Mouse (Mus musculus) monocyte, adult 2 months (primary cell): ENCODE data around the gene Ext2.

Experiments
- DNase-seq, 2 experiments: peaks; one replicate each; pipeline ENCODE4 v3.0.0; 2022; ENCODE audit warnings: low spot score in 2 of 2, low read depth in 1 of 2

The Ext2 gene

DNA sequence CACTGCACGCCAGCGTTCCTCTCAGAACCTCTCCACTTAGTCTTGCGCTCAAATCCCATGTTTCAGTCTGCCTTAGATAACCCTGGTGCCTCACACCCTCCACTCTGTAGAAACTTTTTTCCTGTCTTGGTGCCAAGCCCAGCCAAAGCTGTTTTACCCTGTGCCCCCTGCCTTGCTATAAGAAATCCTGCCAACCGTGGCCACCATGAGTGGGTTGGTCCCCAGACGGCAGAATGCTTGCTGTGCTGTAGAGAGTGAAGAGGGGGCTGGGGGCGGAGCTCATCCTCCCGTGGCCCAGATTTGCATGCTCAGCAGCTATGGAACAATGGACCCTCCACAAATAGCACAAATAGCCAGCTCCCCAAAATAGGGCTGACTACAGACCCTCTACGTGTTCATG, 138.7 kb downstream of the Ext2 start:
- DNase-seq: no peak

DNA sequence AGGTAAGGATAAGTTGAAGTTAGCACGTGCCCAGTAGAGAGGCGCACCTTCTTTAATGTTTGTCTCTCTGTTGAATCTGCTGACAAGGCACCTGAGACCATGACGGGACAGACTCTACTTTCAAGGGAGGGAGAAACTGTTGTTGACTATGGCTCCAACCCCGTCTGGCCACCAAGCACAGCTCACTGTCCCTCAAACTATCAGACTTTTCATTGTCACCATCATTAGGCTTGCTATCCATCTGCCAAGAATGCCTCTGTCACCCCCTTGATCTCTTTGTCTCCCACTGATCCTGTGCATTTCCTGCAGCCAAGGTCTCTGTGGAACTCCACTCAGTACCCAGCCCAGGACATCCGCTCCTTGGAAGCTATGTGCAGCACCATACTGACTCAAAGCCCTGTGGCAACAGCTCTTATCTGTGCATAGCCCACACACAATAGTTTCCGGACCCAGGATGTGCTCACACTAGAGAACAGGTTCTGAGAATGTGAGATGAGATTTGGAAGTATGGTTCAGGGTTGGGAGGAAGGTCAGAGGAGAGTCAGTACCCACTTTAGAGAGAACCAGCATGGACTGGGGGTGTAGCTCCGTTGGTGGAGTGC, 139.7 kb downstream of the Ext2 start:
- no peak for DNase-seq

DNA sequence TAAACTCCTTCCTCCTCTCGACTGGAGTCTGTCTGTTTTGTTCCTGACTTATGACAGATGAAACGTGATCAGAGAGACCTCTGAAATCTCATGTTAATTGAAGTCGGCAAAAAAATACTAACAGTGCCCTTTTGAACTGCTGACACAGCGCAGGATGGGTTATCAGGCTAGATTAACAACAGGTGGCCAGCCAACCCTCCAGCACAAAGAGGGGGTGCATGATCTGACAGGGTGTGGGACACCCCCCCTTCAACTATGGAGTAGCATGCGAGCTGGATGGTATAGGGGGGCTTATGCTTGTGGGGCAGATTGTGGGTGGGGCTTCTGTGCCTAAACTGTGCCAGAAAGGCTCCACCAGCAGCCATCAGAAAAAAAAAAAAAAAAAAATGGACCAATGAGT, 141.0 kb downstream of the Ext2 start:
- no peak for DNase-seq

DNA sequence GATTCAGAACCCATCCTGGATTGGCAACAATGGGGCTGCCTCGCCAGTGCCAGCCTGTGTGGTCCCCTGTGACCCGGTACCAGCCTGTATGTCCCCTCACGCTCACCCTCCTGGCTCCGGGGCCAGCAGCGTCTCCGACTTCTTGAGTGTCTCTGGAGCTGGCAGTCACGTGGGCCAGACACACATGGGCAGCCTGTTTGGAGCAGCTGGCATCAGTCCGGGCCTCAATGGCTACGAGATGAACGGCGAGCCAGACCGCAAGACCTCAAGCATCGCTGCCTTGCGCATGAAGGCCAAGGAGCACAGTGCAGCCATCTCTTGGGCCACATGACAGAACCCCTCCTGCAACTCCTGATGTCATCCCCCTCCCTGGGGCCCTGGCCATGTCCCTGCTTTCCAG, 145.1 kb downstream of the Ext2 start:
- DNase-seq: no peak

DNA sequence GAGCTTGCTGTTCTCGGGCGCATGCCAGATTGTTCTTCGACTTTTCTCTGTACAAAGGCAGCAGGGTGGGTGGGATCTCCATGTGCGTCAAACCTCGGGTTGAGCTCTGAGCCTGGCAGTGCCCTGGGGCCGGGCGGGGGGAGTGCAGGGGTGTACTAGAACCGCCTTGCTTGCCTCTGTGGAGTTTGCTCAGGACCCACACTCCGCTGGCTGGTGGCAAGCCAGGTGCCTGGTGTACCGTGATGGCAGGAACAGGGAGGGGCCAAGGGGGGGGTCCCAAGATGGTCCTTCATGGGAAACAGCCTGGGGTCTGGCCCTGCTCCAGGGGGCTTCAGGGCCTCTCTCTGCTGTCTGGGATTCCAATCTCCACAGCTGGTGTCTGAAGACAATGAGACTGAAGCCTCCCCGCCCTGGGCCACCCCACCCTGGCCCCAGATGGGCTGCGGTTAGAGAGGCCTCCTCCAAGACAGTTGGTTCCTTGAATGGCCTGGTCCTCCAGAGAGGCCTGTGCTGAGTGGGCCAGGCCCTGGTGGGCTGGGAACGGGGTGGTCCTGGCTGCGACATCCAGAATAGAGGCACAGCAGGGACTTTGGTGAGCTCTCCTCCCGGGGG, 150.7 kb downstream of the Ext2 start:
- no peak for DNase-seq

DNA sequence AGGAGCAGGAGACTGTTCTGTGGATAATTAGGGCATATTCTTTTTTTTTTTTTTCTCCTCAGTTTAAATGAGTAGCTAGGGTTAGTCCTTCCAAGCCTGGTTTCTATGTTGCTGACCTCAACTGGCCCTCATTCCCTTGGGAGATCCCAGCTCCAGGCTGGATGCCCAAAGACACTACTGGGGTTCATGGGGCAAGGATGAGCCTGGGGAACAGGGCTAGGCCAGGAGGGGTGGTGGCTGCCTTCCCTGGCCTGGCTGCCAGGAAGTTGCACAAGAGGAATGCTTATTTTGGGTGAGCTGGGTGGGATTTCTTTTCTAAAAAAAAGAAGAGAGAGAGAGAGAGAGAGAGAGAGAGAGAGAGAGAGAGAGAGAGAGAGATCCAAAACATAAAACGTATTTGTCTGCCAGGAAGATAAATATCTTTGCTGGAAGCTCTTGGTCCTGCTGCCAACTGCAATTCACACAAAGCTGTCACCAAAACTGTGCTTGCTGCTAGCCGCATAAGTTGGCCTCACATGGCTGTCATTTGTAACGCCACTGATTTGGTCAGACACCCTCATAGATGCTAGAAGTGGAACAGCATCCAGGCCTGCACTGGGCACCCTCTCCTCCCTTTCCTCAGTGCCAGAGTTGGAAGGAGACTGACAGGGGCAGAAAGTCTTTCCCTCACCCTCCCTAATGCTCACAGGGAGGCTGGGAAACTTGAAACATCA, 156.1 kb downstream of the Ext2 start:
- DNase-seq: no peak

DNA sequence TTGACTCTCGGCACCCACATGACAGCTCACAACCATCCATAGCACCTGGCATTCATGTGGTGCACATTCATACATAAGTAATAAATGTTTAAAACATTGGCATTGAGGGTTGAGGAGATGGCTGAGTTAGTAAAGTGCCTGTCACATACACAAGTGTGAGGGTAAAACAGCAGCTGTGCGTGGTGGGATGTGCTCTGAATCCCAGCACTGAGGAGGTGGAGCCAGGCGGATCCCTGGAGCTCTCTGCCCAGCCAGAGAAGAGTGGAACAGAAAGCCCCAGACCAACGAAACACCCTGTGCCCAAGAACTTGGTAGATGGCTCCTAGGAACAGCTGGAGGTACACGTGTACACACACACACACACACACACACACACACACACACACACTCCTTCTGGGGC, 156.9 kb downstream of the Ext2 start:
- DNase-seq: no peak

DNA sequence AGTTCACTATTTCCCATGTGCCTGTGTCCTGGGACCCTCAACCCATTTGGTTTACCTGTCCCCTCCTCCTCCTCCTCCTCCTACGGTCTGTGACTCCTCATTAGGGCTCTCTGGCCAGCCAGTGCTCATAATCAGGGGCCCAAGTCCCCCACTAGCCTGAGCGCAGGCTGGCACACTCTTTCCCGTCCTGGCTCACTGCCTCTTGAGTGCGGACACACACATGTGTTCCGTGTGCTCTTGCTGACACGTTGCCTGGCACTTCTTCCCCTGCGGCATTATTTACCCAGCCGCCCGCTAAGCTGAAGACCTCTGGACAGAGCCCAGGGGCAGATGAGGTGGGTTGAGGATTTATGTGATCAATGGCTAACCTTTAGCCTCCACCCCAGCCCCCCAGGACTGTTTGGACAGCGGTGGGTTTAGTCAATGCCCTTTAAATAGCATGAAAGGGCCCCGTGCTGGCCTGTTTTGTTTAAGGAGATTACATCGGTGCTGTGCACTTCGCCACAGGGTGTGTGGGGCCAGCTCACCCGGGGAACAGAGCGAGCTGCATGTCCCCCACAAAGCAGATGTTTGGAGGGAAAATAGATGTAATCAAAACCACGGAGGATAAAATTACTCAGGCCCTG, 160.0 kb downstream of the Ext2 start:
- DNase-seq: no peak

DNA sequence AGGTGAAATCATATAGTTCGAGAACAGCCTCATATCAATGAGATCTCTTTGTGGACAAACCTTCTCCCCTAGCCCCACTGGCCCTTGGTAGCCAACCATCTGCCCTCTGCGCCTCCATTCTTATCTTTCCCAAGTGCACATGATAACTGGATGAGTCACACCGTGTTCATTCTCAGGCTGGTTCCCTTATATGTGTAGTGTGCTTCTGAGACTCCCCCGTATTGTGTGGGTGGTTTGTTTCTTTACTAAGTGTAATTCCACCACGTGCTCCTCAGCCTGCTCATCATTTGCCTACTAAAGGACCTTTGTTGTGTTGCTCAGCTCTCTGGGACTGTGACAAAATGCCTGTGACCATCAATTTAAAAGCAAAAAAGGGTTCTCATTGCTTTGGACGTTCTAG, 161.3 kb downstream of the Ext2 start:
- DNase-seq: no peak

DNA sequence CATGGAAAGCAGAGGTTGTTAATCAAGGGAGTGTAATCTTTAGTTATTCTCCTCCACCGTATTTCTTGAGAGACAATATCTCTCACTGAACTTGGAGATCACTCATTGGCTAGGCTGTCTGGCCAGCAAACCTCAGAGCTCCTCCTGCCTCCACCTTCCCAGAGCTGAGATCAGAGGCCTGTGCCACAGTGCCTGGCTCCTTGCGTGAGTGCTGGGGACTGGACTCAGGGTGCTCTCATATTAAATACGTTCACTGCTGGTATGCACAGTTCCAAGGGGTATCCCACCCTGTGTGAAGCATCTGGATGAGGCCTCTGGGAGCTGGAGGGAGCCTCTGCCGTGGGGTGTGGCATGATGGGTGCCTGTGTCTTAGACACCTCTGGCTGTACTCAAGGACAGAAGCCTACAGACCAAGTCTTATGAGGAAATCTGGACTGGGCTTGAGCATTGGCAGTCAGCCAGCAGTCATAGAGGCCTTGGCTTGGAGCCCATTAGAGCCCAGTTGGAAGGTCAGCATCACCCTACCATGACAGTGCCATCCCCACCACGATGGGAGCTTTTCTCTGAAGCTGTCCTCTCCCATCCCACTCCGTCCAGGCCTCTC, 162.6 kb downstream of the Ext2 start:
- DNase-seq: no peak

DNA sequence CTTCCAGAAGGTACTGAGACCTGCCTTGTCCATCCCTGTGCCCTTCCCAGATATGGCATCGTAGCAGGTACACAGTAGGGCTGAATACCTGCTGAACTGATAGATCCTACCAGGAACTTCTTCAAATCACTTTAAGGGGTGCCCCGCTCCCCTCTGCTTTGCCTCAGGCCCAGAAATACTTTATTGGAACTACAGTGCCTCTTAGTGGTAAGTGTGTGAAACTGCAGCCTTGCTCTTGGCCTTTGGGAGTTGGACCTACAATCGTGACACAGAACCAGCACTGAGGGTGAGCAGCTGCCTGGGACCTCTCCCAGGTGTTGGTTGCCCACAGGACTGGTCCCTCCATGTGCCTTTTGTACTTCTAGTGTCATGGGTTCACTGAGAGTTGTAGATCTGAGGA, 163.4 kb downstream of the Ext2 start:
- DNase-seq: no peak

DNA sequence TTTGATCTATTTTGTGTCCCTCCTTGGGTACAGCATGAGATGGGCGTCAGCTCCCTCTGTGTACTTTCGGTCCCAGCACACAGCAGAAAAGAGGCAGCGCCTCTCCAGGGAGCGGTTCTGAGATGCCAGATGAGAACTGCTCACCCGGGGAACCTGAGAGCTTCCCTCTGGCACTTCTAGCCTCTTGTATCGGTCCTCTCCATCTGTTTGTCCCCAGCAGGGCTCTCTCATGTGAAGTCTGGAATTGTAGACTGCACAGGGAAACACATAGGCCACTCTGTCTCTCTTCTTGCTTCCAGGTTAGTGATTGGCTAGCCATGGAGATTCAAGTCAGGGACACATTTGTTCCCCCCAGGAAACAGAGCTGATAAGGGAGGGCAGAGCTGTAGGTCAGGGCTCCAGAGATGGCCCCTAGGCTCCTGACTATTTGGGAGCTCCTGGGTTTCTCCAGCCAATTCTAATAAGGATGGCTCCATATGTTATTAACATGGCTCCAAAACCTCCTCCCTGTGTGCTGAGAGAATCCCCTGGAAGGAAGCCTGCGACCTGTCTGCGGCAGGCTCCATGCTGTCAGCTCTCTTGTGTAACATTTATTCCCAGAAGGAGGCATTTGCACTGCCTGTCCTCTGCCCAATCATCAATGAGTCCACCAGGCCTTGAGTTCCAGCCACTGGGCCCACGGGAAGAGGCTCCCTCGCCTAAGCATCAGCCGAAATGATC, 167.9 kb downstream of the Ext2 start:
- DNase-seq: no peak

DNA sequence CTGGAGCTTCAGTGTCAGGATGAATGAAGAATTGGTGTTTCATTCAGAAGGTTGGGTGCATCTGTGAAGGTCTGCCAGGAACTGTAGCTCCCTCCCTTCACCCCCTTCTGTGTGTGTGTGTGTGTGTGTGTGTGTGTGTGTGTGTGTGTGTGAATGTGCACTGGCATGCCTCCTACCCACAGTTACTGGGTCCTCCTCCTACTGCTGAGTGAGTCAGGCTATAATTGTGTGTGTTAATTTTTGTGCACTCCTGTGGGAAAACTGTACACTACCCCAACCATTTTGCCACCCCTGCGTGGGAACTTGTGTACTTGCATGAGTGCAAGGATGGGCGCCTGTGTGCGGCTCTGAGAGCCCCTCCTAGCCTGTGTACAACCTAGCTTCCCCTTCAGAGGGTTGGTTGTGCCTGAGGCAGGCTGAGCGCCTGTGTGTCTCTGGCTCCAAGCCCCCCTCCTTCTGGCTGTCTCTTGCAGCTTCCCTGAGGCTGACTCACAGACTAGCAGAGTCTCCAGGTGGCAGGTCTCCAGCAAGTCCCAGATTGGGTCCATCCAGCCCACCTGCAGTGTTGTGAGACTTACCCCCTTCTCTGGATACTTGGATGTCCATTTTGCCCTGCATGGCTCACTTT, 173.0 kb downstream of the Ext2 start:
- DNase-seq: no peak

DNA sequence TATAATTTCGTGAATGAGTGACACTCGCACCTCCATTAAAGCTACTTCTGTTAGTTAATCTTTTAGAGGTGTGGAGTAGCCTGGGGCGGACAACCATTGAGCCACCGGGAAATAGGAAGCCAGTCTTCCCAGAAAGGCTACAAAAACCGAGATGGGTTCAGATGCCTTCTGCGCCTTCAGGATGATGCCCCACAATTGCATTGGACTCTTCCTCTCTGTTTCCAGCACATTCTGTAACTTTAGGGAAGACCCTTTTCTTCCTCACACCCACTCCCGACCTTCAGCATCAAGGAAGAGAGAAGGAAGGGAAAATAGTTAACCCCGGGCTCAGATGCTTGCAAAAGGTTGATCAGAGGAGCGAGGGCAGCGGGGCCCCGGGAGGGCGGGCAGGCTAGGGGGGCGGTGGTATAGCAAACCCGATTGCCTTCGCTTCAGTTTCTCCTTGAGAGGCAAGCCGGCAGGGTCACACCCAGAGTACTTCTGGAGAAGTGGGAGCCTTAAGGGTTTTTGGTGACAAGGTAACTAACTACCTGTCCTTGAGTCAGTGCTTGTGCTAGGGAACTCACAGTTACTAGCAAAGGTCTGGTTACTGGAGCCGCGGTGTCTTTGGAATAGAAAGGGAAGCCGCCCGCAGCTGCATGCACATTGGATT, 174.3 kb downstream of the Ext2 start:
- no peak for DNase-seq

DNA sequence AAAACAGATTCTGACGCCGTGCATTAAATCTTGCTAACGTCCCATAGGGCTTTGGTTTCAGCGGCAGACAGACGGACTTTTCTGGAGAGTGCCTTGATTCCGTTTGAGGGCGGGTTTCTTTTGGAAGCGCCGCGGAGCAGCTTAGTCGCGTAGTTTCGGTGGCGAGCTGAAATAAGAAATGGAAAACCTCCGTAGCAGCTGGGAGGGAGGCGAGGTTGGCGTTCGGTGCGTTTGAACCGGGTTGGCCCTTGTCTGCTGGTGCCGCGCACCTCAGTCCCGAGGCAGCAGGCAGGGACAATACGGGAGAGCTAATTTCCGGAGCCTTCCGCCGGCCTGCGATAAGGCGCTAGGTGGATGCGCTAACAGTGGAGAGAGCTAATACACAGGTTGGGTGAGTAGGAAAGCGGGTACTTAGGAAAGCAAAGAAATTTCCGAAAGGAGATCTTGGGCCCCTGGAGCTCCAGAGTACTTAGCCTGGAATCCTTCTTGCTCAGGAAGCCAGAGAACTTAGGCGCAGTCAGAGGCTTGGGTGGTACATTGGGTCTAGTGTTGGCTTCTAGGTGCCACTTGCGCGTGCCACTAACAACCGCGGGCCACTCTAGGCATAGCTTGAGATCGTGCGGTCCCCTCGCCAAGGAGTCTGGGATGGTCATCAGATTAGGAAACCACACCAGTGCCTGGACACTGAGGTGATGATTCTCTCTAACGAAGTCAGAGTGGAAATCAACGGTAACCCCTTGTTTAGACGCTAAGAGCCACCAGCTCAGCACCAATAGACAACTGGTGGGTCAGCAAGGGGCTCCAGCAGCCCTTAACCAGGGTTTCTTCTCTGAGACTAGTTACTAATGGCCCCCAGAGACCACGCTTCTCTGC, 175.1 kb downstream of the Ext2 start:
- no peak for DNase-seq

DNA sequence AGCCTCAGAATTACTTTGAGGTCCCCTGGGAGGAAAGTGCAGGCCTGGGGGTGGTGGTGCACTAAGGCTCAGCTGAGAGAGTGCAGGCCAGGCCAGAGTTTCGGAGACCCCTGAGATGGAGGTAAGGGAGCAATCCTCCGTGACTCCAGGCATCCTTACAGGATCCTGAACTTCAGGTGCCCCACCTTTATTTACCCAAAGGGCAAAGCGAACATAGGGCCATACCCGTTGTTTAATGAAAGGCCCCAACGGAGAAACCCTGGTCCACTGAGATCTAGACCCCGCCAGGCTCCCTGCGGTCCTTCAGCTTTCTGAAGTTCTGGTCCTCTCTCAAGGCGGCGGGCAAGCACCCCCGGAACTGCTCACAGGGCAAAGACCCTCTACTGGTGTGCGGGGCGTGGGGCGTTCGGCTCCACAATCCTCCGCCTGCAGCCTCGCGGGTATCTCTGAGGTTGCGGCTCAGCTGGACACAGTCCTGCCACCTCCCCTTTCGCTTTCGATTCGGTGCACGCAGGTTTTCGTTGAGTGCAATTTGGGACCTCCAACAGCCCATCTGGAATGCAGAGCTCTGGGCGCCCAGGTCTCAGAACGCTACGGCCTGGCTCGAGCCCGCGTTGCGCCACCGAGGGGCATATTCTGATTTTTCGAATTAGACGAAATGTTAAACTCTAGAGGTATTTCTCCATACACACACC, 176.6 kb downstream of the Ext2 start:
- no peak for DNase-seq

DNA sequence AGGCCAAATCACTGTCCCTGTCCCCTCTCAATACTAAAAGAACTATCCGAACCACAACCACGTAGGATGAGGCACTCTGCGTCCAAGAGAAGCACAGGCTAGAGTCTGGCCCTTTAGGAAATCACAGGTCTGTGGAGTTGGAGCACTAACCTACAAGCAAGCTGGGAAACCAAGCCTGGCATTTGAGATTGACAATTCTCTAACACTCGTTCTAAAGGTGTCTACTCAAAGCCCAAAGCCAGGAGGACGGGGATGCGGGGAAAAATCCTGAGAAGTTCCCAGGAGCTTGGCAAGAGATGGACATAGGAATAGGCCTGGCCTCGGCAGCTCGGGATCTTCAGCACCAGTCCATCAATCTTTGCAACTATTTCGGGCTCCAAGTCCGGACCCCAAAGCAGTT, 177.2 kb downstream of the Ext2 start:
- no peak for DNase-seq

DNA sequence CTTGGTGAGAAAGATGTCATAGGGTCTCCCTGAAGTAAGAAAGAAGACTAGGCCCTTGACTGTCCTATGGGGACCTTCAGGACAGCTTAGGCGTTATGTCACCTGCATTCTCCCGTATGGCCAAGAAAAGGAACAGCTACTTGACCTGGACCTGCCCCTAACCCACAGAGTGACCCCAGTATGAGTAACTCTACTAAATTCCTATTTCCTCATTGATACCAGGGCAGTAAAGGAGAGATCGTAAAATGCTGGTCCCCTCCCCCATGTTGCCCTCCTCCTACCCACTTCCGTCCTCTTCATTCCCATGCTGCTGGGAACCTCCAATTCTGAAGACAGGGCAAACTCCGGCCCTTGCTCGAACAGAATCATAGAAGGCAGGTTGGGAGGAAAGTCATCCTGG, 177.6 kb downstream of the Ext2 start:
- no peak for DNase-seq

DNA sequence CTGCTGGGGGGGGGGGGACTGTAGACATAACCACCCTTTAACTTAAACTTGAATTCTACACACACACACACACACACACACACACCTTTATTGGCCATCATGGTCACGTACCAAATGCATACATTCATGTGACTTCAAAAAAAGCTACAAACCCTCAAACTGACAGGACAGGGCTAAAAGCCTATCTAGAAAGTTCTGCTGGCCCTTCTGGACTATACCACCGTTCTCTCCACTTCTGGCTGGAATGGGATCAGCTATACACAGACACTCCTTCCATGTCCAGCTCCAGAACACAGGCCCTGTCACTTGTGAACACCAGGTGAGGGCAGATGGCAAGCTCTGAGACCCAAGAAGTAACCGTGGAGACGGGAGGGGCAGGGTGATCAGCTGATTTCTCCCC, 178.1 kb downstream of the Ext2 start:
- DNase-seq: no peak
